Mouse (Mus musculus) hindbrain, embryonic 16.5 days (tissue): ENCODE data around the gene Dst. TPM values are rescaled to one million over a fixed set of nuclear protein-coding genes. Genes with fewer than 3 reads are reported as not detected.

ENCODE experiments used
- ATAC-seq: fragments of 200-750 bp; cut with Nextera tagmentation; 2 replicates; pipeline ENCODE4 v1.8.0; 2017; ENCODE audit warnings: moderate TSS enrichment, moderate library complexity
- H3K27ac ChIP-seq: fragments of 300-500 bp; sonication (generic); 2 replicates; pipeline ENCODE4 v1.5.1; 2014; ENCODE audit warnings: low read depth, mild to moderate bottlenecking, control low read depth, low read length, moderate library complexity
- H3K27me3 ChIP-seq: fragments of 300-500 bp; sonication (generic); replicated peaks from 2 replicates; pipeline ENCODE4 v1.6.1; 2014; ENCODE audit warnings: low read length; ENCODE audit not compliant: control insufficient read depth, insufficient read depth
- H3K36me3 ChIP-seq: fragments of 300-500 bp; sonication (generic); 2 replicates; pipeline ENCODE4 v1.6.1; 2014; ENCODE audit warnings: mild to moderate bottlenecking, low read length, moderate library complexity, mixed read lengths; ENCODE audit not compliant: control insufficient read depth, insufficient read depth
- H3K4me1 ChIP-seq: fragments of 300-500 bp; sonication (generic); 2 replicates; pipeline ENCODE4 v1.6.1; 2014; ENCODE audit warnings: low read depth, low read length; ENCODE audit not compliant: control insufficient read depth, insufficient read depth
- H3K4me2 ChIP-seq: fragments of 300-500 bp; sonication (generic); 2 replicates; pipeline ENCODE4 v1.6.1; 2014; ENCODE audit warnings: mild to moderate bottlenecking, low read length, control low read depth, moderate library complexity
- H3K4me3 ChIP-seq: fragments of 300-500 bp; sonication (generic); 2 replicates; pipeline ENCODE4 v1.5.1; 2014; ENCODE audit warnings: mild to moderate bottlenecking, low read length, control low read depth, moderate library complexity
- H3K9ac ChIP-seq: fragments of 300-500 bp; sonication (generic); 2 replicates; pipeline ENCODE4 v1.6.1; 2014; ENCODE audit warnings: low read depth, mild to moderate bottlenecking, control low read depth, low read length, moderate library complexity
- H3K9me3 ChIP-seq: fragments of 300-500 bp; sonication (generic); 2 replicates; pipeline ENCODE4 v1.6.1; 2014; ENCODE audit warnings: mild to moderate bottlenecking, low read length, moderate library complexity; ENCODE audit not compliant: control insufficient read depth
- WGBS: fragments of 180-500 bp; shearing (Covaris S2); extraction: QIAGEN DNeasy Blood & Tissue Kit; methylation state at CpG from one replicate; pipeline ENCODE4 v1.1.7; 2014; 5-methylcytosine and 5-hydroxymethylcytosine counted together
- polyA plus RNA-seq: library from polyadenylated mRNA; unstranded; fragments of >200 nt; fragmentation: Nextera tagmentation; extraction: Ambion mirVana; gene quantifications from 2 replicates; pipeline ENCODE4 v1.2.1, GENCODE M21; 2015

The Dst gene
- polyA plus RNA-seq, 1 experiment from 2014 or later = 38.3 TPM

GRCm38 (mm10) chr1:34132875-34133274, 224.8 kb downstream of the Dst start:
- Histone ChIP-seq H3K4me3 (no peak overlapping the region), H3K36me3 (no peaks in the 10 kb centered on the region; the same call in 1 of the 2 replicates), H3K9ac (no peak overlapping the region), H3K27me3 (no peaks in the 10 kb centered on the region), H3K9me3 (no peaks in the 10 kb centered on the region), H3K4me1 (no peaks in the 10 kb centered on the region), H3K4me2 (no peak overlapping the region), H3K27ac (no peak overlapping the region)
- WGBS = 83% methylated on average over 16 of the region's 16 CpGs
- ATAC-seq = no peak

- 95% methylated on average over 3 of the region's 3 CpGs for WGBS
- no peak overlapping the region for H3K27ac ChIP-seq
- H3K4me1 ChIP-seq = no peaks in the 10 kb centered on the region
- no peaks in the 10 kb centered on the region; the same call in 1 of the 2 replicates for H3K36me3 ChIP-seq
- no peak overlapping the region for H3K4me3 ChIP-seq
- H3K27me3 ChIP-seq = no peaks in the 10 kb centered on the region
- no peak for ATAC-seq
- no peak overlapping the region for H3K9ac ChIP-seq
- no peaks in the 10 kb centered on the region for H3K9me3 ChIP-seq
- no peak overlapping the region for H3K4me2 ChIP-seq
Observed at GRCm38 (mm10) chr1:34135535-34135934, 227.5 kb downstream of the Dst start.

GRCm38 (mm10) chr1:34139191-34139853, 231.3 kb downstream of the Dst start:
- no peak for ATAC-seq
- 68% methylated on average over 13 of the region's 13 CpGs for WGBS
- H3K4me3 ChIP-seq = no peak overlapping the region
- H3K9me3 ChIP-seq = no peaks in the 10 kb centered on the region
- no peaks in the 10 kb centered on the region for H3K4me1 ChIP-seq
- H3K27ac ChIP-seq = no peak overlapping the region
- H3K9ac ChIP-seq = no peak overlapping the region
- no peaks in the 10 kb centered on the region; the same call in 1 of the 2 replicates for H3K36me3 ChIP-seq
- no peaks in the 10 kb centered on the region for H3K27me3 ChIP-seq
- no peak overlapping the region for H3K4me2 ChIP-seq

GRCm38 (mm10) chr1:34139871-34140471, 231.9 kb downstream of the Dst start:
- no peak overlapping the region for H3K4me2 ChIP-seq
- 0 out of 2 replicates have a peak, but pooled peaks have one; percentile 19 for ATAC-seq
- no peaks in the 10 kb centered on the region for H3K27me3 ChIP-seq
- H3K9me3 ChIP-seq = no peaks in the 10 kb centered on the region
- no peaks in the 10 kb centered on the region; the same call in 1 of the 2 replicates for H3K36me3 ChIP-seq
- H3K27ac ChIP-seq = no peak overlapping the region
- no peaks in the 10 kb centered on the region for H3K4me1 ChIP-seq
- H3K9ac ChIP-seq = no peak overlapping the region
- 91% methylated on average over 6 of the region's 6 CpGs for WGBS
- no peak overlapping the region for H3K4me3 ChIP-seq

GRCm38 (mm10) chr1:34140686-34141085, 232.7 kb downstream of the Dst start:
- Histone ChIP-seq H3K27ac (no peak overlapping the region), H3K27me3 (no peaks in the 10 kb centered on the region), H3K36me3 (no peaks in the 10 kb centered on the region; the same call in 1 of the 2 replicates), H3K9ac (no peak overlapping the region), H3K4me2 (no peak overlapping the region), H3K4me3 (no peak overlapping the region), H3K4me1 (no peaks in the 10 kb centered on the region), H3K9me3 (no peaks in the 10 kb centered on the region)
- WGBS = 31% methylated on average over 3 of the region's 3 CpGs
- ATAC-seq = no peak

GRCm38 (mm10) chr1:34142951-34143580, 235.0 kb downstream of the Dst start:
- H3K27me3 ChIP-seq = no peaks in the 10 kb centered on the region
- no peak overlapping the region for H3K27ac ChIP-seq
- no peaks in the 10 kb centered on the region for H3K4me1 ChIP-seq
- no peak for ATAC-seq
- no peaks in the 10 kb centered on the region for H3K36me3 ChIP-seq
- H3K4me2 ChIP-seq = no peak overlapping the region
- 58% methylated on average over 9 of the region's 9 CpGs for WGBS
- H3K9ac ChIP-seq = no peak overlapping the region
- H3K9me3 ChIP-seq = no peaks in the 10 kb centered on the region
- H3K4me3 ChIP-seq = no peak overlapping the region

- Histone ChIP-seq H3K4me2 (no peak overlapping the region), H3K9ac (no peak overlapping the region), H3K9me3 (no peaks in the 10 kb centered on the region), H3K4me1 (no peaks in the 10 kb centered on the region), H3K27me3 (no peaks in the 10 kb centered on the region), H3K36me3 (no peaks in the 10 kb centered on the region), H3K4me3 (no peak overlapping the region), H3K27ac (no peak overlapping the region)
- no peak for ATAC-seq
- WGBS = 90% methylated on average over 7 of the region's 7 CpGs
Observed at GRCm38 (mm10) chr1:34144826-34145225, 236.8 kb downstream of the Dst start.

- Histone ChIP-seq H3K4me2 (no peak overlapping the region), H3K4me3 (no peak overlapping the region), H3K9me3 (no peaks in the 10 kb centered on the region), H3K27ac (no peak overlapping the region), H3K9ac (no peak overlapping the region), H3K27me3 (no peaks in the 10 kb centered on the region), H3K4me1 (no peaks in the 10 kb centered on the region), H3K36me3 (no peaks in the 10 kb centered on the region)
- no peak for ATAC-seq
- 96% methylated on average over 11 of the region's 11 CpGs for WGBS
Observed at GRCm38 (mm10) chr1:34148039-34148438, 240.0 kb downstream of the Dst start.

GRCm38 (mm10) chr1:34150416-34151093, 242.5 kb downstream of the Dst start:
- H3K27ac ChIP-seq = no peak overlapping the region

More at GRCm38 (mm10) chr1:34150416-34151093, 242.5 kb downstream of the Dst start:
- Histone ChIP-seq H3K9ac (no peak overlapping the region), H3K4me3 (no peak overlapping the region), H3K27me3 (no peaks in the 10 kb centered on the region), H3K4me1 (no peaks in the 10 kb centered on the region), H3K9me3 (no peaks in the 10 kb centered on the region), H3K4me2 (no peak overlapping the region), H3K36me3 (no peaks in the 10 kb centered on the region; the same call in 1 of the 2 replicates)
- 41% methylated on average over 10 of the region's 10 CpGs for WGBS
- peak; percentile 77 for ATAC-seq
